Mouse (Mus musculus): ENCODE results near the gene Cypt4.
"Not testable (repeated sequence)": the region's sequence is repeated elsewhere in the genome, so short reads cannot be mapped to it uniquely, and the experiment has no call there.

The Cypt4 gene

GRCm38 (mm10) chr9:24624896-24625295 lies at the start of gene Cypt4:
Gene Cypt4, plus strand, starts transcription at chr9:24625196.
- DNase-seq (ENCODE audit: low read depth) = no peak

- not testable (repeated sequence) for DNase-seq (ENCODE audit: low read depth)
Measured at GRCm38 (mm10) chr9:24637341-24637740, 12.3 kb downstream of the Cypt4 start.

Measured in c-Kit-positive CD71-positive TER-119-negative erythroid progenitor cells, embryonic 14.5 days (primary cell).